Mouse (Mus musculus): ENCODE data around the gene Litaf. TPM values are rescaled to one million over a fixed set of nuclear protein-coding genes. Genes with fewer than 3 reads are reported as not detected.
"Not testable (repeated sequence)": the region's sequence is repeated elsewhere in the genome, so short reads cannot be mapped to it uniquely, and the experiment has no call there.

Gene Litaf
- total and polyA plus RNA-seq, 2 experiments from 2014 or later = 28.2 to 31.6 TPM

DNA sequence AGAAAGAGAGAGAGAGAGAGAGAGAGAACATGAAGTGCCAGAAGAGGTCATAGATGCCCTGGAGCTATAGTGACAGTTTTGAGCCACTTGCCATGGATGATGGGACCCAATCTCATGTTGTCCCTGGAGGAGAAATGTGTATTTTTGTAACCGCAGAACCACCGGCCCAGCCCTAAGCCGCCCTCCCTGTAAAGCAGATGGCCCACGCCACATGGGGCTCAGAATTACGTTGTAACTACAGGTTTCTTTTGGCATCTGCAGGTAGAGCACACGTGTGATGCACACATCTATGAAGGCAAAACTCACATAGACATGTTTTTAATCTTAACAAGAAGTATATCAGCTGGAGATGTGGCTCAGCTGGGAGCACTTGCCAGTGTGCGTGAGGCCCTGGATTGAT lies 98.2 kb downstream of the Litaf start:
- WGBS = 72% methylated on average over 7 of the region's 7 CpGs
- Histone ChIP-seq H3K4me2 (ENCODE audit: low read depth, low read length) (no peak overlapping the region), H3K4me1 (ENCODE audit: insufficient read depth, low read length) (no peaks in the 10 kb centered on the region), H3K4me3 (ENCODE audit: low read length) (no peak overlapping the region), H3K36me3 (ENCODE audit: insufficient read depth, low read length) (no peaks in the 10 kb centered on the region), H3K27me3 (ENCODE audit: insufficient read depth, low read length) (no peaks in the 10 kb centered on the region), H3K9me3 (ENCODE audit: low read length) (no peaks in the 10 kb centered on the region), H3K9ac (replicated peaks; ENCODE audit: low read length) (no peak overlapping the region), H3K27ac (no peak overlapping the region)
- ATAC-seq = no peak
- no peak for TF ChIP-seq CTCF (IDR thresholded peaks at IDR 0.05; ENCODE audit: low read depth)
- no peak for DNase-seq (ENCODE audit: low spot score)

DNA sequence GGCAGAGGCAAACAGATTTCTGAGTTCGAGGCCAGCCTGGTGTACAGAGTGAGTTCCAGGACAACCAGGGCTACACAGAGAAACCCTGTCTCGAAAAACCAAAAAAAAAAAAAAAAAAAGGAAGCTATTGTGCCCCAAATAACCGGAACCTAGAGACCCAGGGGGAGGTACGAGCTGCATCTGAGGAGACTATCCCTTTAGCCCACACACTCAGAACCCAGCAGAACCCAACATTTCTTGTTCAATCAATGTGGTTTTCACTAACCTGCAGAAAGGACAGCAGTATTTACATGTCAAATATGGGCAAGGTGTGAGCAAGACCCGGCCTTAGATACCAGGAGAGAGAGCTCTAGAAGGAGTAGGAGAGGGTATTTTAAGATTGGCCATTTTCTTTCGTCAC lies 98.9 kb downstream of the Litaf start:
- Histone ChIP-seq H3K4me3 (ENCODE audit: low read length) (no peak overlapping the region), H3K4me1 (ENCODE audit: insufficient read depth, low read length) (no peaks in the 10 kb centered on the region), H3K36me3 (ENCODE audit: insufficient read depth, low read length) (no peaks in the 10 kb centered on the region), H3K9ac (replicated peaks; ENCODE audit: low read length) (no peak overlapping the region), H3K27me3 (ENCODE audit: insufficient read depth, low read length) (no peaks in the 10 kb centered on the region), H3K4me2 (ENCODE audit: low read depth, low read length) (no peak overlapping the region), H3K9me3 (ENCODE audit: low read length) (no peaks in the 10 kb centered on the region), H3K27ac (no peak overlapping the region)
- ATAC-seq (no peak), DNase-seq (ENCODE audit: low spot score) (no peak)
- TF ChIP-seq CTCF (IDR thresholded peaks at IDR 0.05; ENCODE audit: low read depth) = no peak
- 72% methylated on average over 5 of the region's 6 CpGs for WGBS

DNA sequence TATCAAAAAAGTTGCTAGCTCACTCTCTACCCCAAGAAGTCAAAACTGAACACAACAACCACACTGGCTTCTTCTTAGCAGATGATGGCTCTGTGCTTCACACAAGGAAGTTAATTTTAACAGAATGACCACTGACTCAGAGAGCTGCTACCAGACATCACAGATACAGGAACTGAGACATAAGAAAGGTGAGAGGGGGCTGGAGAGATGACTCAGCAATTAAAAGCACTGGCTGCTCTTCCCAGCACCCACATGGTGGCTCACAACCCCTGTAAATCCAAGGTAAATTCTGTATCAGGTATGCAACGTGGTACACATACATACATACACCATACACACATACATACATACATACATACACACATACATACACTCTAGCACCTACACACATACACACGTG lies 100.9 kb downstream of the Litaf start:
- Histone ChIP-seq H3K4me1 (ENCODE audit: insufficient read depth, low read length) (no peaks in the 10 kb centered on the region), H3K9me3 (ENCODE audit: low read length) (no peaks in the 10 kb centered on the region), H3K27ac (no peak overlapping the region), H3K36me3 (ENCODE audit: insufficient read depth, low read length) (no peaks in the 10 kb centered on the region), H3K27me3 (ENCODE audit: insufficient read depth, low read length) (no peaks in the 10 kb centered on the region), H3K4me3 (ENCODE audit: low read length) (no peak overlapping the region), H3K4me2 (ENCODE audit: low read depth, low read length) (no peak overlapping the region), H3K9ac (replicated peaks; ENCODE audit: low read length) (no peak overlapping the region)
- ATAC-seq (no peak), DNase-seq (ENCODE audit: low spot score) (no peak)
- 92% methylated on average over 2 of the region's 2 CpGs for WGBS
- TF ChIP-seq CTCF (IDR thresholded peaks at IDR 0.05; ENCODE audit: low read depth) = no peak

DNA sequence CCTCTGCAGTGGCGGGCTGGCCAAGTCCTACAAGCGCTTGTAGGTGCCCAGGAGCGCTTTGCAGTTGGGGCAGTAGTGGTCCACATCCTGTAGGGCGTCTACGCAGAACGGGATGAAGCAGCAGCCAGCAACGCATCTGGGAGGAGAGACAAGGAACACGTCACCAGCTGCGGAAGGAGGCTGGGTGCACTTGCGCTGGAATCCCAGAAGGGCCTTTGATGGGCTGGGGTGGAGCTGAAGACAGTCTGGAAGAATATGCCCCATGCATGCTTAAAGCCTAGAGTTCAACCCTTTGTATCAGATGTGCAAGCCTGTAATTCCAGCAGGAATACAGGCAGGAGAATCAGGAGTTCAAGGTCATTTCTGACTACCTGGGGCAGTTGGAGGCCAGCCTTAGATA lies 105.0 kb downstream of the Litaf start:
- no peak for DNase-seq (ENCODE audit: low spot score)
- no peak overlapping the region for H3K4me2 ChIP-seq (ENCODE audit: low read depth, low read length)
- peaks cover 9% of the 10 kb centered on the region; the same call in 1 of the 2 replicates for H3K4me1 ChIP-seq (ENCODE audit: insufficient read depth, low read length)
- TF ChIP-seq CTCF (IDR thresholded peaks at IDR 0.05; ENCODE audit: low read depth) = no peak
- WGBS = 94% methylated on average over 10 of the region's 10 CpGs
- H3K27me3 ChIP-seq (ENCODE audit: insufficient read depth, low read length) = no peaks in the 10 kb centered on the region
- H3K9ac ChIP-seq (replicated peaks; ENCODE audit: low read length) = no peak overlapping the region
- no peak overlapping the region for H3K4me3 ChIP-seq (ENCODE audit: low read length)
- no peaks in the 10 kb centered on the region for H3K9me3 ChIP-seq (ENCODE audit: low read length)
- no peak overlapping the region for H3K27ac ChIP-seq
- ATAC-seq = no peak
- H3K36me3 ChIP-seq (ENCODE audit: insufficient read depth, low read length) = no peaks in the 10 kb centered on the region

DNA sequence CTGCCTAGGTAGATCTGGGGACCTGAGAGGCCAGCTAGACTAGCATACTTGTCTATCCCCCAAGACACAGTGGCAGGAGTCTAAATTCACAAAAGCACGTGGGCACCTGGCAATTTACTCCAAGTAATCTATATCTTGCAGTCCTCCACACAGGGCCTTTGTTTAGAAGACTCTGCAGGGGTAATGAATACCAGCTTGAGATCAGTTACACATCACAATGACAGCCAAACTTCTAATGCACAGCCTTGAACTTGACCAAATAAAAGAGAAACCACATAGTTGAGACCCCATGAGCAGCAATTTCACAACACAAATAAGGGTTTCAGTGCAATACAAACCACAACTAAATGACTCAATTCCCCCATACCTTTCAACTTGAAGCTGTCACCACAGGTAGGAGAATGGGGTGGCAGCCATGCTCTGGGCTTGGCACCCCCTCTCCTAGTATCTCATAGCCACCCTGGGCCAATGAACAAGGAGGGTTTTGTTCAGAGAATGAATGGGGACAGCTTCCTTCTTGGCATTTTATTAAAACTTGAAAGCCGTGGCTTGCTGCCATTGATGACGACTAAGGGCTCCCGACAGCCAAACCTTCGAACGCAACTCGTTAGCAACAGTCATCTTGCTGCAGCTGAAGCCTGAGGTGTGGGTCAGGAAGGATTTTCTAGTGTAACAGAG lies 107.1 kb downstream of the Litaf start:
- Histone ChIP-seq H3K4me1 (ENCODE audit: insufficient read depth, low read length) (peaks cover 9% of the 10 kb centered on the region; the same call in 1 of the 2 replicates), H3K9me3 (ENCODE audit: low read length) (no peaks in the 10 kb centered on the region), H3K27me3 (ENCODE audit: insufficient read depth, low read length) (no peaks in the 10 kb centered on the region), H3K27ac (no peak overlapping the region; the same call in 1 of the 2 replicates), H3K4me3 (ENCODE audit: low read length) (no peak overlapping the region), H3K4me2 (ENCODE audit: low read depth, low read length) (no peak overlapping the region), H3K9ac (replicated peaks; ENCODE audit: low read length) (no peak overlapping the region), H3K36me3 (ENCODE audit: insufficient read depth, low read length) (no peaks in the 10 kb centered on the region)
- WGBS = 26% methylated on average over 7 of the region's 7 CpGs
- ATAC-seq = 0 out of 2 replicates have a peak, but pooled peaks have one; percentile 14
- peak; percentile 56 for DNase-seq (ENCODE audit: low spot score)
- no peak for TF ChIP-seq CTCF (IDR thresholded peaks at IDR 0.05; ENCODE audit: low read depth)

DNA sequence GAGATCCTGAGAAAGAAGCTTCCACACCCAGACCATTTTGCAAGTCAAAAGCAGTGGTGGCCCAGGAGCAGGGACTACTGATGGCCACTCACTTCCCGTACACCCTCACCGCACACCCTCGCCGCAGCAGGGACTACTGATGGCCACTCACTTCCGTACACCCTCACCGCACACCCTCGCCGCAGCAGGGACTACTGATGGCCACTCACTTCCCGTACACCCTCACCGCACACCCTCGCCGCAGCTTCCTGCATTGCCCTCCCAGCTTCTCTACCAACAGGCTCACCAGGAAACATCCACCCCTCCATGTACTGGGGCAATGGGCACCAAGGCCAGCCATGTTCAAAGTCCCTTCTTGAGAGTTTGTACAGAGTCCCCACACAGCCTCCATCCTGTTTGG lies 107.7 kb downstream of the Litaf start:
- H3K4me1 ChIP-seq (ENCODE audit: insufficient read depth, low read length); H3K27ac ChIP-seq; H3K4me3 ChIP-seq (ENCODE audit: low read length); H3K27me3 ChIP-seq (ENCODE audit: insufficient read depth, low read length); DNase-seq (ENCODE audit: low spot score); H3K9me3 ChIP-seq (ENCODE audit: low read length); H3K36me3 ChIP-seq (ENCODE audit: insufficient read depth, low read length); H3K9ac ChIP-seq (replicated peaks; ENCODE audit: low read length); ATAC-seq; H3K4me2 ChIP-seq (ENCODE audit: low read depth, low read length): not testable (repeated sequence)
- 98% methylated on average over 12 of the region's 12 CpGs for whole genome bisulfite sequencing

DNA sequence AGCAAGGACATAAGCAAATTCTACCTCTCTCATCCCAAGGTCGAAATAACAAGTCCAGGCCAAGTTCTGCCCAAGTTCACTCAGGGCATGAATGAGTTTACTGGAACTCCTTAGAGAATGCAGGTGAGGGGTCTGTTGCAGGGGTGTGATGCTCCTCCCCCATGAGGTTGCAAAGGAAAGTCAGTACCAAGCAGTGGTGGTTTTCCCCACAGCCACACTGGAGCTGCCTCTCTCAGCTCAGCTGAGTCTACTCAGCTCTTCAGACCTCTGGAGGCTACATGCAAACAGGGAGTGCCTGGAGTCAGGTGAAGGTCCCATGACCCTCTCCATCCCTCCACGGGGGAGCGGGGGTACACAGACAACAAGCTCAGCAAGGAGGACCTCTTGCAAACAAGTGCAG lies 108.2 kb downstream of the Litaf start:
- no peak overlapping the region for H3K27ac ChIP-seq
- no peaks in the 10 kb centered on the region for H3K9me3 ChIP-seq (ENCODE audit: low read length)
- TF ChIP-seq CTCF (IDR thresholded peaks at IDR 0.05; ENCODE audit: low read depth) = no peak
- no peak overlapping the region for H3K9ac ChIP-seq (replicated peaks; ENCODE audit: low read length)
- no peak for DNase-seq (ENCODE audit: low spot score)
- H3K4me2 ChIP-seq (ENCODE audit: low read depth, low read length) = no peak overlapping the region
- H3K27me3 ChIP-seq (ENCODE audit: insufficient read depth, low read length) = no peaks in the 10 kb centered on the region
- WGBS = 76% methylated on average over 3 of the region's 3 CpGs
- no peak for ATAC-seq
- no peaks in the 10 kb centered on the region for H3K36me3 ChIP-seq (ENCODE audit: insufficient read depth, low read length)
- H3K4me1 ChIP-seq (ENCODE audit: insufficient read depth, low read length) = peaks cover 9% of the 10 kb centered on the region; the same call in 1 of the 2 replicates
- H3K4me3 ChIP-seq (ENCODE audit: low read length) = no peak overlapping the region

Data from hindbrain, postnatal 0 days (tissue).